Mouse (Mus musculus) 3T3-L1 (cell line): ENCODE measurements around the gene Olfr1377.
"Not testable (repeated sequence)": the region's sequence is repeated elsewhere in the genome, so short reads cannot be mapped to it uniquely, and the experiment has no call there.

Experiments
- DNase-seq: peaks from one replicate; pipeline ENCODE4 v3.0.0-alpha.2; 2015; ENCODE audit warnings: low read depth, low spot score

Olfr1377 gene

GRCm38 (mm10) chr11:50981667-50982066, at the start of gene Olfr1377:
Gene Olfr1377 (plus strand): TSS chr11:50981967.
- DNase-seq, result no peak

GRCm38 (mm10) chr11:50932040-50932439, 49.7 kb upstream of the Olfr1377 start:
- no peak for DNase-seq

GRCm38 (mm10) chr11:50938435-50938834, 43.3 kb upstream of the Olfr1377 start:
- no peak for DNase-seq

GRCm38 (mm10) chr11:50939621-50940366, 42.0 kb upstream of the Olfr1377 start:
- DNase-seq, result peak; percentile 80

GRCm38 (mm10) chr11:50942386-50942785, 39.4 kb upstream of the Olfr1377 start:
- no peak for DNase-seq

GRCm38 (mm10) chr11:50943506-50943905, 38.3 kb upstream of the Olfr1377 start, which contains the start of gene 4933414I15Rik:
Gene 4933414I15Rik (minus strand): TSS chr11:50943765.
- no peak for DNase-seq

GRCm38 (mm10) chr11:50952290-50952689, 29.5 kb upstream of the Olfr1377 start:
- DNase-seq, result peak; percentile 12

- no peak for DNase-seq
These were observed 28.1 kb upstream of the Olfr1377 start, which contains the start of gene Prop1 for GRCm38 (mm10) chr11:50953665-50954064. Gene Prop1 (minus strand): TSS chr11:50953765.

GRCm38 (mm10) chr11:50964886-50965285, 16.9 kb upstream of the Olfr1377 start:
- no peak for DNase-seq

GRCm38 (mm10) chr11:50966230-50966629, 15.5 kb upstream of the Olfr1377 start, which contains the start of gene Olfr1378:
Gene Olfr1378 (plus strand): TSS chr11:50966530.
- no peak for DNase-seq

GRCm38 (mm10) chr11:50977216-50977615, 4.6 kb upstream of the Olfr1377 start:
- DNase-seq, result peak; percentile 3

GRCm38 (mm10) chr11:51003296-51003695, 21.5 kb downstream of the Olfr1377 start, which contains the start of gene Olfr51:
Gene Olfr51 (plus strand): TSS chr11:51003596.
- DNase-seq, result no peak

GRCm38 (mm10) chr11:51011821-51012220, 30.1 kb downstream of the Olfr1377 start:
- no peak for DNase-seq

GRCm38 (mm10) chr11:51013936-51014335, 32.2 kb downstream of the Olfr1377 start, which contains the start of gene Olfr54:
Gene Olfr54 (plus strand): TSS chr11:51014236.
- no peak for DNase-seq

GRCm38 (mm10) chr11:51016341-51016740, 34.6 kb downstream of the Olfr1377 start:
- DNase-seq, result no peak

GRCm38 (mm10) chr11:51026811-51027210, 45.0 kb downstream of the Olfr1377 start:
- DNase-seq, result not testable (repeated sequence)

GRCm38 (mm10) chr11:51029381-51029780, 47.6 kb downstream of the Olfr1377 start:
- DNase-seq, result not testable (repeated sequence)

GRCm38 (mm10) chr11:51030225-51030624, 48.5 kb downstream of the Olfr1377 start:
- no peak for DNase-seq

- DNase-seq, result peak; percentile 62
These were observed 51.1 kb downstream of the Olfr1377 start for GRCm38 (mm10) chr11:51032851-51033250.

- DNase-seq, result not testable (repeated sequence)
These were observed 52.4 kb downstream of the Olfr1377 start for GRCm38 (mm10) chr11:51034141-51034540.

- DNase-seq, result no peak
These were observed 54.2 kb downstream of the Olfr1377 start for GRCm38 (mm10) chr11:51035951-51036350.
